Mouse (Mus musculus) cerebellum, postnatal 14 days (tissue): ENCODE data around the gene Olfr767.
"Not testable (repeated sequence)": the region's sequence is repeated elsewhere in the genome, so short reads cannot be mapped to it uniquely, and the experiment has no call there.

Experiments
- DNase-seq, 2 experiments: peaks; one replicate each; pipeline ENCODE4 v3.0.0; 2021; ENCODE audit warnings: mixed read lengths in 2 of 2

Olfr767 gene

DNA sequence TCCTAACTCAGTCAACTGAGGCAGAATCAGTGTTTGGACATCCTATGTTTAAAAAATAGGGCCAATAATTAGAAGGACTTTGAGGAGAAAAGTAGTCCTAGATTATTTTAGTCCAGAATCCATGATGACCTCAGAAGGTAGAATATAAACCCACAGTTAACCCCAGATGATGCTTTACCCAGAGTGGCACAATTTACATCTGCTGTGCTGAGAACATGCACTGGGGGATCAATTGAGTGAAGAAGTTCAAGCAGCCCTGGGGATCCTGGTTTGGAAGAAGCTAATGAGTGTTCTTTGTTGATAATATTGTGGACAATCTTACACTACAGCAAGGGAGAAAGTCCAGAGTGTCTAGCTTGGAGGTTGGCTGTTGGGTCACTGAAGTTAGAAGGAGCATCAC, at the start of gene Olfr767:
Gene Olfr767, minus strand, starts transcription at position 101 of the 400 bp plus-strand sequence.
- DNase-seq = not testable (repeated sequence)

DNA sequence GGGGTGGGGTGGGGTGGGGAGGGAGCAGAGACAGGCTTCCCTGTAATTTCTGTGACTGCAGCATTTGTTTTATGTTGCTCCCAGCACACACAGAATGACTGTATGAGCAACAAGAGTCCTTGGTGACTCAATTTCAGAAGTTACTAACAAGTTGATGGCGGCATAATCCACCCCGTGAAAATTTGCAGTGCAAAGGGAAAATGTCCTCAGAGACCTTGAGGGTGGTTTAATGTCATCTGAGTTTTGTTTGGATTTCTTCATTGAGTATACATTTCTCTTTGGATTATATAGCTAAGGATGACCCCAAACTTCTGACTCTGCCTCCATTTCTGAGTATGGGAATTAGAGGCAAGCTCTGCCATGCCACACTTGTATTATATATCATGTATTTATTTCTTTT, 35.1 kb upstream of the Olfr767 start, which contains the start of gene Olfr769:
Gene Olfr769, minus strand, starts transcription at position 101 of the 400 bp plus-strand sequence.
- no peak for DNase-seq

DNA sequence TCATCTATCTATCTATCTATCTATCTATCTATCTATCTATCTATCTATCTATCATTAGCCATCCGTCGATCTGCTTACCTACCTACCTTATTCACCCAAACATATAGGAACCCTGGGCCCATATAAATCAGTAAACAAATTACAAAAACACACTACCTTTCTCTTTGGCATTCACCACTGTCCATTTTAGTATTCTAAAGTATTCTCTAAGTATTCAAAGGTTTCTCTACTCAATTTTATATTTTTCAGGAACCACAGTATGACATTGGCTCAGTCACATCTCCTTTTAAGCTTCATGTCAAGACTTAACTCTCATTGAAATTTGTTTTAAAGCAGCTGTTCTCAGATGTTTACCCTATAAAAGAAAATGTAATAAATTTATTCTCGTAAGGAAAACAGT, 32.4 kb upstream of the Olfr767 start:
- DNase-seq = no peak

DNA sequence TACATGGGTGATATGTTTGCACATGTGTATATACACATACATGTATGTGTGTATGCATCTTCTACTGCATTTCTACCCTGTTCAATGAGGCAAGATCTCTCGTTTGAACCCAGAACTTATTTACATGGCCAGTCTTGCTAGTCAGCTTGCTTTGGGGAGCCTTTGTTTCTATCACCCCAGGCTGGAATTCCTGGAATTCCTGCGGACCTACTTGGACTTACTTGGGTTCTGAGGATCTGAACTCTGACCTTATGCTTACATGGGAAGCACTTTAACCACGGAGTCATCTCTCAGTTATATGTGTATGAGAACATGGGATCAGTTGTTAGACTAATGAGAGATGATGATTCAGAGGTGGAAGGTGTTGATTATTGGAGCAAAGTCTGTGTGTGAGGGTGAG, 18.5 kb upstream of the Olfr767 start:
- no peak for DNase-seq

DNA sequence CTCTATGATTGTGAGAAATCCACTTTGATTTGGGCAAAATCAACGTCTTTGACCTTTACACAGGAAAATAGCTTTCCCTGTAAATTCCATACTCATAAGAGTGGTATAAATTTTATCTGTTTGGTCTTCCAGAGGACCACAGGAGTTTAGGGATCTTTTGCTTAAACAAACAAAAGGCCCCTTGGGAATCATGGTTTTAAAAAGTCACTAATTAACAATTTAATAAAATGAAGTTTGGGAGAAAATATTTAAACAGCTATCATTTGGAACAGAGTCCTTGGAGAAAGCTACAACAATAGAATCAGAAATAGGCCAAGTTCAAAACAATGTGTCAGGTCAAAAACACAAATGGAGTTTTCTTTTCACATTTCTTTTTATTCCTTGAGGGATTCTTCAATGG, 16.6 kb upstream of the Olfr767 start, which contains the start of gene Olfr768:
Gene Olfr768, minus strand, starts transcription at position 101 of the 400 bp plus-strand sequence.
- DNase-seq = no peak

DNA sequence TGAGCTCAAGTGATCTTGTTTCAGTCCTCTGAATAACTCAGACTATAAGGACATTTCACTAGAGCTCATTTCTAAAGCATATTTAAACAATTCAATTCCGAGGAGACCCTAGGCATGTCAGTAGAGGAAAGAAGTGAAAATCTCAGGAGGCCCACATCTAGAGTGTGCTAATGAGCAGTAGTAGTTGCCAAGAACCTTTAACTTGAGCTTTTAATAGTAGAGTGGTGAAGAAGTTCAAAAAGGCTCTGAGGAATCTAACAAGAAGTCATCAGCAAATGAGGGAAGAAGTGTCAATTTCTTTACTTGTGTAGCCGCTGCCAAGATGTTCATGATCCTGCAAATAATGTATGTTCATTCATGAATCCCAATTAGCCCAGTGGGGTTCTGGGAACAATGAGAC, 13.8 kb downstream of the Olfr767 start, which contains the start of gene Olfr766-ps1:
Gene Olfr766-ps1, minus strand, starts transcription at position 101 of the 400 bp plus-strand sequence.
- DNase-seq = no peak

DNA sequence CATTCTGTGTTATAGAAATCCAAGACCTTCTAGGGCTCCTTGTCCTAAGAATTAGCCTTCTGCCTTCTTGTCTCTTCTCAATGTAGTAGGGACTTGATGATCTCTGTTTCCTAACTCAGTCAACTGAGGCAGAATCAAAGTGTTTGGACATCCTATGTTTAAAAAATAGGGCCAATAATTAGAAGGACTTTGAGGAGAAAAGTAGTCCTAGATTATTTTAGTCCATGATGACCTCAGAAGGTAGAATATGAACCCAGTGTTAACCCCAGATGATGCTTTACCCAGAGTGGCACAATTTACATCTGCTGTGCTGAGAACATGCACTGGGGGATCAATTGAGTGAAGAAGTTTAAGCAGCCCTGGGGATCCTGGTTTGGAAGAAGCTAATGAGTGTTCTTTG, 32.8 kb downstream of the Olfr767 start, which contains the start of gene Olfr765:
Gene Olfr765, minus strand, starts transcription at position 101 of the 400 bp plus-strand sequence.
- not testable (repeated sequence) for DNase-seq

DNA sequence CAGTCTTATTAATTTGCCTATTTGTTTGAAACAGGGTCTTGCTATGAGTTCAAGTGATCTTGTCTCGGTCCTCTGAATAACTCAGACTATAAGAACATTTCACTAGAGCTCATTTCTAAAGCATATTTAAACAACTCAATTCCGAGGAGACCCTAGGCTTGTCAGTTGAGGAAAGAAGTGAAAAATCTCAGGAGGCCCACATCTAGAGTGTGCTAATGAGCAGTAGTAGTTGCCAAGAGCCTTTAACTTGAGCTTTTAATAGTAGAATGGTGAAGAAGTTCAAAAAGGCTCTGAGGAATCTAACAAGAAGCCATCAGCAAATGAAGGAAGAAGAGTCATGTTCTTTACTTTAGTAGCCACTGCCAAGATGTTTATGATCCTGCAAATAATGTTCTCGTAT, 42.9 kb downstream of the Olfr767 start, which contains the start of gene Olfr764-ps1:
Gene Olfr764-ps1, minus strand, starts transcription at position 101 of the 400 bp plus-strand sequence.
- no peak for DNase-seq

GRCm38 (mm10) chr10:129028343-129028742, 54.4 kb downstream of the Olfr767 start:
- no peak for DNase-seq

DNA sequence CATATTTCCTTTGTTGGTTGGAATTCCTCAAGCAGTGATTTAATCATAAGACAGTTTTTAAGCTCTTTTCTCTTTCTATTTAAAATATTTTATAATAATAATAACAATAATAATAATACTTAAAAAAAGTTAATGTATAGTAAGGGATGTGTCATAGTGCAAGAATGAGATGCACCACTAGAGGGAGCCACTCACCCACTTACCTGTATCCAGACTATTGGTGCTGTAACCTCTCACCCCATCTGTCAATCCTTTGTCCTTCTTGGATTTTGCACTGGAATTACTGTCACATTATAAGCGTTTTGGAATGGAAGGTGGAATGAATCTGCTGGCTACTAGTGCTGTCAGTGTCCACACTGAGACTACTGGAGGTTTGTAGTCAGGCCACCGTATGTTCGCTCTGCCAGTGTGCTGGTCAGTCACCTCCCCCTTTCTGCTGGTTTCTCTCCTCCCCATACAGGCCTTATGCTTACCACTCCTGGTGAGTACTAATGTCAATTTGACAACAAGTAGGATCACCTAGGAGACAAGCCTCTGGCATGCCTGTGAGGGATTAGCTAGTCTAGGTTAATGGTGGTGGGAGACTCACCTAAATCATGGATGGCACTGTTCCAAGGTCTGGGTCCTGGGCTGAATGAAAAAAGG, 56.6 kb downstream of the Olfr767 start:
- peak; percentile 68 to 81 for DNase-seq
